Mouse (Mus musculus) megakaryocyte, adult 5-6 weeks (primary cell): ENCODE measurements around the gene Jagn1. TPM values are rescaled to one million over a fixed set of nuclear protein-coding genes. Genes with fewer than 3 reads are reported as not detected.
A peak's percentile ranks its signal among the peaks of the same experiment; 100 is the strongest.

Experiments used
- ATAC-seq: 2 replicates; pipeline ENCODE4 v1.8.0; 2016; ENCODE audit warnings: mild to moderate bottlenecking, inconsistent platforms; ENCODE audit not compliant: poor library complexity, severe bottlenecking
- total RNA-seq, 2 experiments: library from RNA; stranded (forward) in 1 of 2; stranded (reverse) in 1 of 2; fragments of 153-499, 151-499 nt in 1 of 2; fragments of 221-1000, 200-1000 nt in 1 of 2; gene quantifications; 2 replicates each; pipeline versions ENCODE4 v1.2.3 to v1.2.4; 2015 to 2017

Gene Jagn1
- total RNA-seq, 2 experiments from 2014 or later, result 12.7 to 43.6 TPM

DNA sequence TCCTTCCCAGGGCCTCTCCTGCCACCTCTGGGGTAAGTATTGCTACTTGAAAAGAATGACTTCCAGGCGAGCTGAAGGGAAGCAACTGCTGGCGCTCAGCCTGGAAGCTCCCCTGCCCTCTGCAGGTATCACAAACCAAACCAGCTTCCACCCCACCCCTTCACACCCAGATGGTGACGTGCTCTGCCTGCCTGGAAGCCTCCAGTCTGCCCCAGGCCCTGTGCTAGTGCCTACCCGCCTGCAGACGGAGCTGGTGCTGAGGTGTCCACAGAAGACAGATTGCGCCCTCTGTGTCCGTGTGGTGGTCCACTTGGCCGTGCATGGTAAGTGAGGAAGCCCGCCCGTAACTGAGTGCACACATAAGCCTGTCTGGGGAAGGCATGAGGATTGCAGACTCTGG lies 29.7 kb downstream of the Jagn1 start:
- ATAC-seq, result no peak

DNA sequence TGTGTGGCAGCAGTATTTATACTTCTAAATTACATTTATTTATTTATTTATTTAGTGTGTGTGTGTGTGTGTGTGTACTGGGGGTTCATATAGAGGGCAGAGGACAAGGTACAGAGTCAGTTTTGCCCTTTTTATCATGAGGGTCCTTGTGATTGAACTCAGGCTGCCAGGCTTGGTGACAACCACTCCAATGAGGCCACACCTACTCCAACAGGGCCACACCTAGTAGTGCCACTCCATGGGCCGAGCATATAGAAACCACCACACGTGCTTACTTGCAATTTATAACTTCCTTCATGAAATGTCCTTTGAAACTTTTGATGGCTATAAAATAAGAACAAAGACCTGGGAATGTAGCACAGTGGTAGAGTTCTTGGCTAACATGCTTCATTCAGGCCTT lies 30.9 kb downstream of the Jagn1 start:
- ATAC-seq, result no peak

DNA sequence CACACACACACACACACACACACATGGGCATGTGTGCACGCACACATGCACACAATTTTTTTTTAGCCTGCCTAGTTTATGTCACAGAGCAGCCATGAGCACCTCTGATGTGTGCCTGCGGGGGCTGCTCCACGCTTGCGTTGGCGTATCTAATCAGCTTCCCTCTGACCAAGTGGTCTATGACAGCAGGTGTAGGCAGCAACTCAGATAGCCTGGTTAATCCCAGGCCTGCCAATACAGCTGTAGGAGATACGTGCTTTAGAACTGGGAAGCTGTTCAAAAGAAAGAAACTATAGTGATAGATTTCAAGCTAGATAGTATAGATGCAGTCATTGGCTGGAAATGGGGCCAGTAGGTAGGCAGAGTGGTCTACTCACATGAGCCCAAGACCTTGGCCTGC lies 31.3 kb downstream of the Jagn1 start:
- ATAC-seq, result no peak

DNA sequence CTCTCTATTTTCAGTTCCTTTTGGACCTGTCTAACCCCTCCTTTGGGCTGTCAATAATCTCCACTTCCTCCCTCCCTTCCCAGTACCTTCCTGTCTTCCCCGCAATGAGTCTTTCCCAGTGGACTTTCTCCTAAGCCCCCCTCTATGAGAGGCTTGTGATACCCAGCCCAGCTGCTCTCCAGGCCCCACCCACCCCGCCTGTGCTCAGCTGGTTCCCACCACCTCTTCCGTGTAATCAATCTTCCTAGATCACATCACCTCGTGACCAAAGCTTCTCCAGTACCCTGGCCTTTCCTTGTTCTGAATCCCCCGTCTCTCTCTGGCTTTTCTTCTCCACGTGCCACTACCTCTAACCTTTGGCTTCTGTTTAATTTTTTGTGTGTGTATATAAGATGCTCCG lies 35.0 kb downstream of the Jagn1 start:
- no peak for ATAC-seq

DNA sequence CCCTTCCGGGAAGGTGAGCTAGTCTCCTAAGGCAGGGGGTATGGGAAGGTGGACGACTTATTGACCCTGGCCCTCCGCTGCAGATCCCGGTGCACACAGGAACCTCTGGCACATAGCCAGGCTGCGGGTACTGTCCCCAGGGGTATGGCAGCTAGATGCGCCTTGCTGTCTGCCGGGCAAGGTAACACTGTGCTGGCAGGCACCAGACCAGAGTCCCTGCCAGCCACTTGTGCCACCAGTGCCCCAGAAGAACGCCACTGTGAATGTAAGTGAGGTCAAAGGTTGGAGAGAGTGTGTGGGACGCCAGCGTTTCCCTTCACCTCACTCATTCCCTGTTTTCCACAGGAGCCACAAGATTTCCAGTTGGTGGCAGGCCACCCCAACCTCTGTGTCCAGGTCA lies 36.5 kb downstream of the Jagn1 start:
- ATAC-seq, result no peak

DNA sequence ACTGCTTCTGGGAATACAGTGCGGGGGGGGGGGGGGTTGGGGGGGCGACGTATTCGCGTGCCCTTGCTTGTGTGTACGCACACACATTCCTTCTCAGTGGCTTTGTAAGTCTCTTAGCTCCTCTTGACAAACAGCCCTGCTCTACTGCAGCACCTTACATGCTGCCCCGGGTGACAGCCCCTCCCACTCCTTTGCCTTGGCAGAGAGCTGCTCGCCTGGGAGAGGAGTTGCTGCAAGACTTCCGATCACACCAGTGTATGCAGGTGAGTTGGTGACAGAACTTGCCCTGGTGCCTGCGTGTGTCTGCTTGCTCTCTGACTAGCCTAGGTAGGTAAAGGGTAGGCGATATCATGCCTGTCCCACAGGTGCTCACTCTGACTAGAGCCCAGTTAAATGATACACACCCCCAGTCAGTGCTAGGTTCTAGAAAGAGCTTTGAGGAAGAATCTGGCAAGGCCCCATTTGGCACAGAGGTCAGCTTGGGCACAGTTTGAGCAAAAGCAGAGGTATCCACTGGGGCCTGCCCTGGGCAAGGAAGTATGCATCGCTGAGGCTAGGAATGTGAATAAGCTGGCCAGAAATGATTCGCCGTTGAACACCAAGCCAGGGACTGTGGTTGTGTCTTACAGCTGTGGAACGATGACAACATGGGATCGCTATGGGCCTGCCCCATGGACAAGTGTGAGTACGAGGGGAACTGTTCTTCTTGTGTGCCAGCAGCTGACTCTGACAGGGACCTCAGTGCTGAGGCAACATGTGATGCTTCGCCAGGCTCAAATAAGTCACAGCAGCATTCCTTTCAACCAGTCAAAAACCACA lies 38.4 kb downstream of the Jagn1 start:
- no peak for ATAC-seq

DNA sequence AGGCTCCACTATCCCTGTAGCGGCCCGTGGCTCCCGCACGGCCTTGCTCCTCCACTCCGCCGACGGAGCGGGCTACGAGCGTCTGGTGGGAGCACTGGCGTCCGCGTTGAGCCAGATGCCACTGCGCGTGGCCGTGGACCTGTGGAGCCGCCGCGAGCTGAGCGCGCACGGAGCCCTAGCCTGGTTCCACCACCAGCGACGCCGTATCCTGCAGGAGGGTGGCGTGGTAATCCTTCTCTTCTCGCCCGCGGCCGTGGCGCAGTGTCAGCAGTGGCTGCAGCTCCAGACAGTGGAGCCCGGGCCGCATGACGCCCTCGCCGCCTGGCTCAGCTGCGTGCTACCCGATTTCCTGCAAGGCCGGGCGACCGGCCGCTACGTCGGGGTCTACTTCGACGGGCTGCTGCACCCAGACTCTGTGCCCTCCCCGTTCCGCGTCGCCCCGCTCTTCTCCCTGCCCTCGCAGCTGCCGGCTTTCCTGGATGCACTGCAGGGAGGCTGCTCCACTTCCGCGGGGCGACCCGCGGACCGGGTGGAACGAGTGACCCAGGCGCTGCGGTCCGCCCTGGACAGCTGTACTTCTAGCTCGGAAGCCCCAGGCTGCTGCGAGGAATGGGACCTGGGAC lies 40.2 kb downstream of the Jagn1 start:
- peak; percentile 58 for ATAC-seq

DNA sequence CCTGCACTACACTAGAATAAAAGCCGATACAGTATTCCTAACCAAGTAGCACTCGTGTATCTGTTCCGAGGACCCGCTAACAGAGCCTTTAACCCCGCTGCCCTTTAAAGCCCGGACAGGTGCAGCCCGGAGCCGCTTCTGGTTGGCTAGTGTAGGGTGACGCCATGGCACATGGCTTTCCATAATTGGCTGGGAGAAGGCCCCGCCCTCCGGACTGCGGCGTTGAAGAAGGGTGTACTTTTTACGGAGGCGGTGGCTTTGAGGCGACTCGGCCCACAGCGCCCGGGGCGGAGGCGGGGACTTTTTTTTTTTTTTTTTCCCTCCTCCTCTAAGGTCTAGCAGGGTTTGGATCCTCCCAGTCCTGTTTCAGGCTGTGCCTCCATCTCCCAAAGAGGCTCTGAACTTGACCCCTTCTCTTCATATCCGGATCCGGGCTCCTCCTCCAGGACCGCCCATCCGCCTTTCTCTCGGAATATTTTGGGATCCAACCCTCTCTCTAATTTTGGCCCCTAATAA lies 40.8 kb downstream of the Jagn1 start, which contains the start of gene Creld1:
Gene Creld1, plus strand, starts transcription at position 198 of the 516 bp plus-strand sequence.
- peak; percentile 96 for ATAC-seq

DNA sequence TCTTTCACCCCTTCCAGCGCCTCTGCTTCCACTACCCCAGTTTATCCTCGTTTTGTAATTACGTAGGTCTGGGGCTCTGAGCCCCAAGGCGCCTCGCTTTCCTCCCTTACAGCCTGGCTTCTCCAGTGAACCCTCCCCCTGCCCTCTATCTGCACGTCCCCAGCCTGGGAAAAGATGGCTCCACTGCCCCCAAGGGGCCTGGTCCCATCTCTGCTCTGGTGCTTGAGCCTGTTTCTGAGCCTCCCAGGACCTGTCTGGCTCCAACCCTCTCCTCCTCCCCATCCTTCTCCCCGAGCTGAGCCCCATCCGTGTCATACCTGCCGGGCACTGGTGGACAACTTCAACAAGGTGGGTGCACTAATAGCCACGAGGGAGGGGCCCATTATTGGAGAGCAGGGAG lies 41.4 kb downstream of the Jagn1 start:
- peak; percentile 10; the same call in 1 of the 2 replicates for ATAC-seq

DNA sequence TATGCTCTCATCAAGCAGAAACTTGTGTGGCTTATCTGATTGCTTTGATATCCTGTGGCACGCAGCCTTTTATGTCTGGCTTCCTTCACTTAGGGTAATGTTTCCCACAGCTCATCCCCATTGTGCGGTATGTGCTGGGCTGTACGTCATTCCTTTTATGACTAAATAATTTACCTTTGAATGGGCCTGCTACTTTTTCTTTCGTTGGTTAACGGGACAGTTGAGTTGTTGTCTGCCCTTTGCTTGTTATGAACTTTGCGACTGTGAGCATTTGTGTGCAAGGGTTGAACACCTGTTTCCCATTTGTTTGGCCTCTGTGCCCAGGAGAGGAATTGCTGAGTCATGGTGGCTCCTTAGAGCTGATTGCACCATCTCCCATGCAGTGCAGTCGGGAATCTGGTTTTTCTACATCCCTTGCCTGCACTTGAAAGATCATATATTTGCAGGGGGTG lies 44.8 kb downstream of the Jagn1 start:
- ATAC-seq, result no peak

DNA sequence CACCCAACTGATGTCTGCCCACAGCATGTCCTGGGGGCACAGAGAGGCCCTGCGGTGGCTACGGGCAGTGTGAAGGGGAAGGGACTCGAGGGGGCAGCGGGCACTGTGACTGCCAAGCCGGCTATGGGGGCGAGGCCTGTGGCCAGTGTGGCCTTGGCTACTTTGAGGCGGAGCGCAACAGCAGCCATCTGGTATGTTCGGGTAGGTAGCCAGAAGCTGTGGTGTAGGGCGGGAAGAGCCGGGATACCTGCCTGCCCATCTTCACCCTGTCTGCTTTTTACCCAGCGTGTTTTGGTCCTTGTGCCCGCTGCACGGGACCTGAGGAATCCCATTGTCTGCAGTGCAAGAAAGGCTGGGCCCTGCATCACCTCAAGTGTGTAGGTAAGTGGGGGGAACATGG lies 47.0 kb downstream of the Jagn1 start:
- no peak for ATAC-seq

DNA sequence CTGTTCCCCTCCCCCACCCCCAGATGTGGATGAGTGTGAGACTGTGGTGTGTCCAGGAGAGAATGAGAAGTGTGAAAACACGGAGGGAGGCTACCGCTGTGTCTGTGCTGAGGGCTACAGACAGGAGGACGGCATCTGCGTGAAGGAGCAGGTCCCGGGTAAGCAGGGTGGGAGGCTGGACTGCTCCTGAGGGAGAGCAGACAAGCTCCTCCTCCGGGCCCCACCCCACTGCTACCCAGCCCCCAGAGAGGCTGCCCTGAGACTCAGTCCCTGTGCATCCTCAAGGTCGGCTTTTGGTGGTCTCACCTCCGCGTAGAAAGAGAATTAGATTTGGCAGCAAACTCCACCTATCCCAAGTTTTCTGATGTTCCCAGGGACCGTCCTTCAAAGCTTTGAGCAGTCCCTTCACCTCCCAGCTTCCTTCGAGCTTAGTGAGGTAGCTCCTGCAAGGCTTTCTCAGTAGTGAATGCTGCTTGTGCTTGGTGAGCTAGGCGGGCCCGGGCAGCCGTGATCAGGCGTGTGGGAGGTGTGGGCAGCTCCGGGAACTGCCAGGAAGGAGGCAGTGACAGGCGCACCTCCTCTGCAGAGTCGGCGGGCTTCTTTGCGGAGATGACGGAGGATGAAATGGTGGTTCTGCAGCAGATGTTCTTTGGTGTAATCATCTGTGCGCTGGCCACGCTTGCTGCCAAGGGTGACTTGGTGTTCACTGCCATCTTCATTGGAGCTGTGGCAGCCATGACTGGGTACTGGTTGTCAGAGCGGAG lies 49.9 kb downstream of the Jagn1 start:
- ATAC-seq, result no peak

DNA sequence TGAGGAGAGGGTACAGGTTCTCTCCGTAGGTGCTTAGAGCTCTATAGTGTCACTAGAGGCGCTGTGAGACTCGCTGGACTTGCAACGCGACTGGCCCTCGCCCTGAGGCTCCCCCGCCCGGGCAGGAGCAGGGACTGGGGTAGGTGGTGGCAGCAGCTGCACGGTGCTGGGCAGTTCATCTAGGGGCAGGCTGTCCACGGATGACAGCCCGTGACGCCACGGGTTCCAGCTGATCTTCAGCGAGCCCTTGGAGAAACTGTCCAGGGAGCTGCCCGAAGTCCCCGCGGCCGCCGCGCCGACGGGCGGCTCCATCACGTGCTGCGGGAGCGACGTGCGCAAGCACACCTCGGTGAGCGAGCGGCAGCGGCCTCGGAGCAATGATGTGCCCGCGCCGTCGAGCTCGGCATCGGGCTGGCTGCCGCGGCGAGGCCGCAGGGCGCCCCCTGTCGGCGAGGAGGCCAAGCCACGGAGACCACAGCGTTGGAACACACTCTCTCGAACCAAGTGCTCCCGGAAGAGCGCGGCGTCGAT lies 52.0 kb downstream of the Jagn1 start:
- ATAC-seq, result peak; percentile 89

DNA sequence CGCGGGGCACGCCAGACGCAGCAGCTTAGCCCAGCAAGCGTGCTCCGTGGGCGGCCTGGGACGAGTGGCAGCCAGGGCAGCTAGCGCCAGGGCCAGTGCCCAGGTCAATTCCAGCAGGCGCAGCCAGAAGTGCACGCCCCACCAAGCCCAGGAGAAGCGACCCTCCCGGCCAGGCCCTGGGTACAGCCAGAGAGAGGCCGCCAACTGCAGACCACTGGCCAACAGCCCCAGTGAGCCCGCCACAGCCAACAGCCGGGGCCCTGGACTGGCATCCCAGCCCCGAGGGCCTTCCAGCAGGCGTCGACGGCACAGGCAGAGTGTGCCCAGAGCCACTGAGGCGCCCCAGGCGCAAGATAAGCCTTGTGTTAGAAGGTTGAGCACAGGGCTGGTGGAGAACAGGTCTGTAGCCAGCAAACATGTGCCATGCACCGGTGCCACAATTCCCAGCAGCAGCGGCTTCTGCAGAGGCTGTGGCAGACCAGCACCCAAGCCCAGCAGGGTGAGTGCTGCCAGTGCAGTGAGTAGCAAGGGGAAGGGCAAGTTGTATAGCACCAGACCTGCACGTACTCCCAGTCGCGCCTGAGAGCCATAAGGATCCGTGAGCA lies 52.8 kb downstream of the Jagn1 start:
- ATAC-seq, result no peak

Other genes starting within 250 kb of the Jagn1 start
- gene Lhfpl4, start 247.2 kb upstream of the Jagn1 start, total RNA-seq (2015), result 0.18 TPM in 1 of 2 replicates, not detected in the other
- gene Lhfpl4, start 247.2 kb upstream of the Jagn1 start, total RNA-seq (2017), result not detected in 2 replicates
- 30.6 and 34.0 TPM in 2 replicates for gene Mtmr14, start 204.7 kb upstream of the Jagn1 start, total RNA-seq (2015)
- 56.5 and 60.9 TPM in 2 replicates for gene Mtmr14, start 204.7 kb upstream of the Jagn1 start, total RNA-seq (2017)
- 0.20 and 0.30 TPM in 2 replicates for gene Cpne9, start 160.3 kb upstream of the Jagn1 start, total RNA-seq (2015)
- 0.15 and 0.45 TPM in 2 replicates for gene Cpne9, start 160.3 kb upstream of the Jagn1 start, total RNA-seq (2017)
- gene Brpf1, start 135.4 kb upstream of the Jagn1 start, total RNA-seq (2015), result 47.0 and 47.6 TPM in 2 replicates
- gene Brpf1, start 135.4 kb upstream of the Jagn1 start, total RNA-seq (2017), result 54.7 and 64.4 TPM in 2 replicates
- gene Ogg1, start 115.6 kb upstream of the Jagn1 start, total RNA-seq (2015), result 10.6 and 12.0 TPM in 2 replicates
- 5.5 and 10.3 TPM in 2 replicates for gene Ogg1, start 115.6 kb upstream of the Jagn1 start, total RNA-seq (2017)
- 31.8 and 39.6 TPM in 2 replicates for gene Camk1, start 98.6 kb upstream of the Jagn1 start, total RNA-seq (2015)
- gene Camk1, start 98.6 kb upstream of the Jagn1 start, total RNA-seq (2017), result 57.6 and 68.3 TPM in 2 replicates
- gene Tada3, start 64.7 kb upstream of the Jagn1 start, total RNA-seq (2015), result 20.1 and 23.6 TPM in 2 replicates
- gene Tada3, start 64.7 kb upstream of the Jagn1 start, total RNA-seq (2017), result 14.1 and 15.9 TPM in 2 replicates
- gene Arpc4, start 64.5 kb upstream of the Jagn1 start, total RNA-seq (2015), result 255 and 284 TPM in 2 replicates
- gene Arpc4, start 64.5 kb upstream of the Jagn1 start, total RNA-seq (2017), result 427 and 451 TPM in 2 replicates
- 6.2 and 7.2 TPM in 2 replicates for gene Ttll3, start 53.3 kb upstream of the Jagn1 start, total RNA-seq (2015)
- gene Ttll3, start 53.3 kb upstream of the Jagn1 start, total RNA-seq (2017), result 7.7 and 9.9 TPM in 2 replicates
- gene Rpusd3, start 23.2 kb upstream of the Jagn1 start, total RNA-seq (2015), result 2.5 and 6.2 TPM in 2 replicates
- gene Rpusd3, start 23.2 kb upstream of the Jagn1 start, total RNA-seq (2017), result 2.5 and 3.0 TPM in 2 replicates
- not detected in 2 replicates for gene Cidec, start 6.8 kb upstream of the Jagn1 start, total RNA-seq (2015)
- gene Cidec, start 6.8 kb upstream of the Jagn1 start, total RNA-seq (2017), result not detected in 2 replicates
- not detected in 2 replicates for gene Il17re, start 15.9 kb downstream of the Jagn1 start, total RNA-seq (2015)
- gene Il17re, start 15.9 kb downstream of the Jagn1 start, total RNA-seq (2017), result not detected in 2 replicates
- not detected in 2 replicates for gene Il17rc, start 28.9 kb downstream of the Jagn1 start, total RNA-seq (2015)
- not detected in 2 replicates for gene Il17rc, start 28.9 kb downstream of the Jagn1 start, total RNA-seq (2017)
- 0.27 and 2.1 TPM in 2 replicates for gene Creld1, start 40.7 kb downstream of the Jagn1 start, total RNA-seq (2015)
- 1.9 and 3.4 TPM in 2 replicates for gene Creld1, start 40.7 kb downstream of the Jagn1 start, total RNA-seq (2017)
- gene Prrt3, start 59.4 kb downstream of the Jagn1 start, total RNA-seq (2015), result 0.09 TPM in 1 of 2 replicates, not detected in the other
- not detected in 2 replicates for gene Prrt3, start 59.4 kb downstream of the Jagn1 start, total RNA-seq (2017)
- 60.0 and 61.6 TPM in 2 replicates for gene Emc3, start 89.1 kb downstream of the Jagn1 start, total RNA-seq (2015)
- gene Emc3, start 89.1 kb downstream of the Jagn1 start, total RNA-seq (2017), result 33.0 and 38.4 TPM in 2 replicates
- gene Fancd2, start 89.1 kb downstream of the Jagn1 start, total RNA-seq (2015), result 8.7 and 10.7 TPM in 2 replicates
- 14.4 and 16.2 TPM in 2 replicates for gene Fancd2, start 89.1 kb downstream of the Jagn1 start, total RNA-seq (2017)
- 0.18 TPM in 1 of 2 replicates, not detected in the other for gene Fancd2os, start 158.1 kb downstream of the Jagn1 start, total RNA-seq (2015)
- gene Fancd2os, start 158.1 kb downstream of the Jagn1 start, total RNA-seq (2017), result not detected in 2 replicates
- gene Brk1, start 162.2 kb downstream of the Jagn1 start, total RNA-seq (2015), result 364 and 398 TPM in 2 replicates
- 185 and 211 TPM in 2 replicates for gene Brk1, start 162.2 kb downstream of the Jagn1 start, total RNA-seq (2017)
- gene Vhl, start 181.4 kb downstream of the Jagn1 start, total RNA-seq (2015), result 38.3 and 39.8 TPM in 2 replicates
- 24.1 and 28.0 TPM in 2 replicates for gene Vhl, start 181.4 kb downstream of the Jagn1 start, total RNA-seq (2017)
- 22.5 and 25.3 TPM in 2 replicates for gene Irak2, start 195.9 kb downstream of the Jagn1 start, total RNA-seq (2015)
- gene Irak2, start 195.9 kb downstream of the Jagn1 start, total RNA-seq (2017), result 63.1 and 83.2 TPM in 2 replicates